Mouse (Mus musculus) 416B (cell line): Measurements from ENCODE around the gene Rxra.

Experiments
- DNase-seq: peaks from one replicate; pipeline ENCODE4 v3.0.0; 2011; ENCODE audit warnings: low read depth

Gene Rxra

DNA sequence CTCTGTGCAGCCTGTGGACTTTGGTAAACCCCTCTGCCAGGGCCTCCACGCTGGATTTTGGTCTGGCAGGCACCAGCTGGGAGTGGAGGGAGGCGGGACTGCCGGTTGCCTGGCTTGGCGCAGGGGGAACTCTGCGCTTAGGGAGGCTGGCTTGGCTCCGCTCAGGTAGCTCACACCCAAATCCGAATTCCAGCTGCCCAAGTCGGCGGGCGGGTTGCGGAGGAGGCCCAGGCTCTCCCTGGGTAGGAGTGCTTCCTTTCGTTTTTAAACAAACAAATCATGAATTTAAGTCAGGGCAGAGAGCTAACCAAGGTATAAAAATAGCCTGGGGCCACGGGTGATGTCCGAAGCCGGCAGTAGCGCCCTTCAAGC lies at the start of gene Rxra:
TSS of gene Rxra (plus strand) at position 335 of the 372 bp plus-strand sequence.
- DNase-seq, result no peak

- no peak for DNase-seq
These were observed 49.6 kb upstream of the Rxra start for GRCm38 (mm10) chr2:27626604-27627003.

GRCm38 (mm10) chr2:27630601-27631285 lies 45.5 kb upstream of the Rxra start:
- DNase-seq, result no peak

- DNase-seq, result no peak
These were observed 42.8 kb upstream of the Rxra start for GRCm38 (mm10) chr2:27633471-27633870.

DNA sequence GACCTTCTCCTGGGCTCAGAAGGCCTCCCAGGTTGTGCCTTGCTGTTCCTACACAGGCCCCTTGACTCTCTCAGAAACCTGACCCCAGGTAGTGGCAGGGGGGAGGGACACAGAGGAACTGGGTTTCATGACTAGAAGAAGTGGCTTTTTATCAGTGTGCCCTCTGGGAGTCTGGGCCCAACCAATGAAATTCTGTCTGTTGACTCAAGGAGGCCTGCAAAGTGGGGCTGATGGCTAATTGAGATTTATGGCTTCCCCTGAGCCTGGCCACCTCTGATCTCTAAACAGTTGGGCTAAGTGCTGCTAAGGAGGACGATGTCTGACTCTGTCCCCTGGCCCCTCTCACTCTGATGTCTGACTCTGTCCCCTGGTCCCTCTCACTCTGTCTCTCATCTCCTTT lies 42.2 kb upstream of the Rxra start:
- no peak for DNase-seq

- DNase-seq, result no peak
These were observed 41.0 kb upstream of the Rxra start for GRCm38 (mm10) chr2:27635147-27635738.

- DNase-seq, result no peak
These were observed 39.4 kb upstream of the Rxra start for GRCm38 (mm10) chr2:27636796-27637195.

GRCm38 (mm10) chr2:27637281-27637896 lies 38.9 kb upstream of the Rxra start:
- no peak for DNase-seq

- no peak for DNase-seq
These were observed 36.5 kb upstream of the Rxra start for GRCm38 (mm10) chr2:27639631-27640334.

DNA sequence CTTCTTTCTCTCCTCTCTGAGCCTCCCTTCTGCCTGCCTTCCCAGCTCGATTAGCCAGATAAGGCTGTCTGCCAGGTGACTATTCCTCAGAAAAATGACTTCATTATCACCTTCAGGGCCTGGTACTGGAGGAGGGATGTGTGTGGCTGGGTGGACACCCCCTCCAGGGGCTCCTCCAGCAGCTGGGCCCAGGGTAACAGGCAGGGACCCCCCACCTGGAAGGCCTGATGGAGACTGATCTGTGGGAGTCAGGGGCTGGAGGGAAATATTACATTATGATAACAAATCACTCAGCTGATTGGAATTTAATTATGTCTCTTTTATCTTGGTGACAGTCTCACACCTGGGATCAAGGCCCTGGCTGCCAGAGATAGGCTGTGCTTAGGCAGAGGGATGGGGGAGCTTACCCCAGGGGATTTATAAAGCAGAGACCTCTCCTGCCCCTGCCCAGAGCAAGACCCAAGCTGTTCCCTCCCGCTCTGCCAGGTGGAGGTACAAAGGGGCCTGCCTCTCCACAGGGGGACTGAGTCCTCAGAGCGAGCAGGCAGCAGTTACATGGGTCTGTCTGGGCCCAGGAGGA lies 35.2 kb upstream of the Rxra start:
- DNase-seq, result no peak

DNA sequence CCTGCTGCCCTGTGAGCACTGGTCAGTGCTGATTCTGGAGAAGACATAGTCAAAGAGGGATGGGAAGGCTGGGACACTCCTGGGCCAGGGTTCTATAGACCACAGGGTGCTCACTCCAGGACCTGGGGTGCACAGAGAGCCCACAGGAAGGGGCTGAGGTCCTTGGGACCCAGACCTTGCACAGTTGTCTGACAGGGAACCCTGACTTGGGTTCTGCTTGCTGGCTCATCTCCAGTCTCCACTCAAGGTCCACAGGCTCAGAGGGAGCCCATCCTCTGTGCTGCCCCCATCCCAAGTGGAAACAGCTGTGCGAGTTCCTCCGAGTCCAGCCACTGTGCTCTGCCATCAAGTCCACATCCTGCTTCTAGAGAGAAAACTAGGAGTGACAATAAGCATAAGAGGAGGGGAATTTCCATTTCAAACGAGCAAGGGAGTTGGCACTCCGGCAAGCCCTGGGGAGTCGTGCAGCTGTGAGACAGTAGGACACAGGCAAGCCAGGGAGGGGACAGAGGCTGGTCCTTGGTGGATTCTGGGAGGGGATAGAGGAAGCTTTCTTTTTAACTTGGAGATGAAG lies 31.6 kb upstream of the Rxra start:
- DNase-seq, result no peak

- no peak for DNase-seq
These were observed 30.8 kb upstream of the Rxra start for GRCm38 (mm10) chr2:27645471-27645870.

- DNase-seq, result no peak
These were observed 26.2 kb upstream of the Rxra start for GRCm38 (mm10) chr2:27649862-27650661.

DNA sequence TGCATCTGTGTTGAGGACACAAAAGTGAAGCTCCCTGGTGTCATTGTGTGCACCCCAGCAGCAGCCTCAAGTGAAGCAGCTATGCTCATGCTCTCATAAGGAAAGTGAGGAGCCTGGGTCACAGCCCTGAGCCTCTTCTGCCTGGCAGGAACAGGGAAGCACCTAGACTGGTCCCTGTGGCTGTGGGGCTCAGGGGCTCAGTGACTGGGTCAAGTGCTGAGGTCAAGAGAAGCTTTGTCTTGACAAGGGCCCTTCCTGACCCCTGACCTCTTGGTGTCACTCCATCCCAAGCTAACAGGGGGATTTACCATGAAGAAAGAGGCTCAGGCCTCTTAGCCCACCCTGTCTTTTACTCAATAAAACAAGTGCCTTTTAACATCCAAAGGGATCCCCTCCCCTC lies 25.2 kb upstream of the Rxra start:
- DNase-seq, result no peak

DNA sequence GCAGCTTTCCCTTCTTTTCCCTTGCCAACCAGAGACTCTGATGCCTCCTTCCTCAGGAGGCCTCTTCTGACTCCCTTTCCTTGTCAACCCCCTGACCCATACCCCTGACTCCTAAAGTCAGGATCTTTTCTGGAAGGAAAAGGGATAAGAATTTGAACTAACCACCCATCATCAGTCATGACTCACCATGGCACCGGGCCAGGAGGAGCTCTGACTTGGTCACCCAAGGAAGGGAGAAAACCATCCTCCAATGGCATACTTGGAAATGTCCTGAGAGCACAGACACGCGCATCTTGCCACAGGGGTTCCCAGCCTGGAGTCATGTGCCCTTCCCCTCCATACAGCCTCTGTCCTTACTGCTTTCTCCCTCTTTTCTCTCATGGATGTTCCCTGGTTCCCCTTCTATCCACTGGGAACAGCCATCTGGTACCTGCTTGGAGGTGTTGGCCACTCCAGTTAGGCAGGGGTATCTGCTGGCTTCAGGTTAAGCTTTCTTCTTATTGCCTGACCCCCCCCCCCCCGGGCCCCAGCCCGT lies 22.7 kb upstream of the Rxra start:
- peak; percentile 11 for DNase-seq

GRCm38 (mm10) chr2:27654321-27655232 lies 21.7 kb upstream of the Rxra start:
- DNase-seq, result no peak

GRCm38 (mm10) chr2:27656576-27656975 lies 19.7 kb upstream of the Rxra start:
- no peak for DNase-seq

DNA sequence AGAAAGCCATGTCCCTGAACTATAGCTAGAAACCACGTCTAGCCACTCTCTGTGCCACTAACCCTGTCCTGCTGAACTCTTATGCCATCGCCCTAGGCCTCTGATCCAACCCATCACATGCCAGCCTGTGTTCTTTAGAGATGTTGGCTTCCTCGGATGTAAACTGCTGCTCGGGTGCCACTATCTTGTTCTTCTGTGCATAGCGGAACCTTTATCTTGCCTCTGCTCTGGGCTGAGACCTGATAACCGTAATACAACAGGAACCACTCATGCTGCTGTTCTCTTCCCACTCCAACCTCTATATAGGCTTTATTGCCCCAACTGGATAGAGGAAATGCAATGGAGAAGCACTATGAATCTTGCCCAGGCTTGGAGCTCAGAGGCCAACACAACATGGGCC lies 11.0 kb upstream of the Rxra start:
- DNase-seq, result no peak

DNA sequence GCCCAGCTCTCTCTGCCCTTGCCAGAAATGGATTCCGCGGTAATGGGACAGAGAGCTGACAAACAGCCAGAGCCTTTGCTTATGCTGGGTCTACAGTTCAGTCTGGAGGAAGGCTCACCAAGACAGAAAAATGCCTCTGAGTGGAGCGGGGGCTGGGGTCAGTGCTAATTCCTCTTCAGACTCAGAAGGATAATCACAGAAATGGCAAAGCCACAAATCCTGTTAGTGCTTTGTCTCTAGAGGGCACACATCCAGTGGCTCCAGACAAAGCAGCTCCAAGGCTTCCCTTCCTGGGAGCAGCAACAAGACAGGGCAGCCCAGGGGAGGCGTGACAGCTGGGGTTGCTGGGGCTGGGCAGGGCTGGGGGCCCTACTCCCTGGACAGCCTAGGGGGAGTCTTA lies 9.5 kb upstream of the Rxra start:
- DNase-seq, result no peak

- DNase-seq, result no peak
These were observed 8.6 kb upstream of the Rxra start for GRCm38 (mm10) chr2:27667677-27668076.
